Mouse (Mus musculus) embryonic fibroblast, embryonic 13.5 days (primary cell): ENCODE results near the gene Crybb1.

ENCODE experiments used
- CTCF ChIP-seq: IDR thresholded peaks from 2 replicates; pipeline ENCODE4 v1.5.1; 2011; ENCODE audit warnings: mild to moderate bottlenecking, control low read depth, low read length, moderate library complexity, borderline replicate concordance; ENCODE audit not compliant: insufficient read depth
- POLR2A ChIP-seq: IDR thresholded peaks from 2 replicates; pipeline ENCODE4 v1.6.1; 2011; ENCODE audit warnings: low read depth, mild to moderate bottlenecking, control low read depth, low read length, moderate library complexity

GRCm38 (mm10) chr5:112280863-112281660 is 25.4 kb downstream of the Crybb1 start:
- no peak for TF ChIP-seq CTCF
- TF ChIP-seq POLR2A = no peak
